Mouse (Mus musculus) cerebellum, adult 8-10 months (tissue): ENCODE results near the gene Slc1a2.
A peak's percentile ranks its signal among the peaks of the same experiment; 100 is the strongest.

Source experiments
- DNase-seq: peaks from one replicate; pipeline ENCODE4 v3.0.0; 2022

Gene Slc1a2

DNA sequence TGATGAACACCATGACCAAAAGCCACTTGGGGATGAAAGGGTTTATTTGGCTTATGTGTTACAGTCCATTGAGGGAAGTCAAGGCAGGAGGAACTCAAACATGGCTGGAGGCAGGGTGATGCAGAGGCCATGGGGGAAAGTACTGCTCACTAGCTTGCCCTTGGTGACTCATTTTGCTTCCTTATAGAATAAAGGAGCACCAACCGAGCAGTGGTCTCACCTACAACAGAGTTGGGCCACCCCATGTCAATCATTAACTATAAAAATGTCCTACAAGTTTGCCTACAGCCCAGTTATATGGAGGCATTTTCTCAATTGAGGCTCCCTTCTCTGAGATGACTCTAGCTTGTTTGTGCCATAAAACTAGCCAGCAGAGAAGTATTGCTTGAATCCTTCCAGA is 169.4 kb downstream of the Slc1a2 start:
- no peak for DNase-seq

GRCm38 (mm10) chr2:102828381-102828780 is 169.9 kb downstream of the Slc1a2 start:
- DNase-seq, result no peak

- peak; percentile 64 for DNase-seq
Observed at GRCm38 (mm10) chr2:102829201-102829600, 170.7 kb downstream of the Slc1a2 start.

DNA sequence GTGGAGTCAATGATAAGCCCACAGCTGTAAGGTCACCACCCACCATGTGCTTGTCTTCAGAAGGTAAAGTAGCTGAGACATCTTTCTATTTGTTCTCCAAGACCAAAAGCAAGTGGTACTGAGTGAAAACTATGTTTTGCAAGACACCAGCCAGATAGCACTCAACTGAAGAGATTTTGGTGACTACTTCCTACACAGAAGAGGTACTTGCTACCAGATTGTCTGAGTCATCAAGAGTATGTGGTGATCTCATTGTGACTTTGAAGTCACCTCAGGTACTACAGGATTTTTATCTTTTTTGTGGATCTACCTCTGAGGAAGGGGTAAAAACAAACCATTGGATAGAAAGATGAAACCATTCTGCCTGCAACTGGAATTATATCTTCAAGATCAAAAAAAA is 173.1 kb downstream of the Slc1a2 start:
- no peak for DNase-seq

GRCm38 (mm10) chr2:102838179-102838578 is 179.7 kb downstream of the Slc1a2 start:
- DNase-seq, result no peak
